Mouse (Mus musculus): ENCODE measurements around the gene Atp6v1g3.

Atp6v1g3 gene

GRCm38 (mm10) chr1:138288721-138289120 is 15.2 kb downstream of the Atp6v1g3 start:
- in situ Hi-C loops (cut with MboI, MseI), result no loop called here

DNA sequence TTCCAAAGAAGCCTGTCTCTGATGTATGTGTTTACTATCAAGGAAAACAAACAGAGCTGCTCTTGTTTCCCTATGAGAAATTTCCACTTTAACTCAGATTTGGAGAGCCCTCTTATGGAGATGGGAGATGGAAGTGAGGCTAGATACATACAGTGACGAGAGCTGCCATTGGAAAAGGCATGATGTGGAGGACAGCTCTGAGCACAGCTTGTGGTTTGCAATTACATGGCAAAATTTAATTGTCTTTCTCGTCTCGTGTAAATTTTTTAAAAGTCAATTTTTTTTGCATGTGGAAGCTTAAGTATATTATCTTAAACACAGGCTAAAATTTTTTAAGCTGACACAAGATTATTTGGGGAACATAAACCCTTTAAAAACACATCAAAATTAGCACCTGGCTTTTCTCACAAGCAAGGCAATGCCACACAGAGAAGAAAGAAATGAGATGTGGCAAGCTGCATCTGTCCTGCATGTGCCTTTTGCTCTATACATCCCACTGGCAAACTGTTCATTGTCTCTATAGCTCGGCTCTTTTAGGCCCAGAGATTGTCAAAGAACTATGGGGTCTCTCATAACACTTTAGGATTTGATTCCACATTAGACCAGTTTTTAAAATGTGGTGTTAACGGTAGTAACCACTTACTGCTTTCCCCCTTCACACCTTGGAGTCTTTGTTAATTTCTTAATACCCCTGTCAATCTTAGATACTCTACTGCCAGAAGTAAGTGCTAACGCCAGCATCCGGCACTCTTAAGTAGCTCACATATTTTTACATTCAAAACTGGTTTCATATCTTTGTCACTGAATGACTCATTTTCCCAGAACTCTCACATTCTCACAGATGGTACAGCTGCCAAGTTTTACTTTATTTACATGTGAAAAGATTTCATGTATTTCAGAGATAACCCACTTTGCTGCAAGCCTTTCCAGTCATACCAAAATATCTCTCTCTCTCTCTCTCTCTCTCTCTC is 16.2 kb downstream of the Atp6v1g3 start:
- in situ Hi-C loops (cut with MboI, MseI), result no loop called here

DNA sequence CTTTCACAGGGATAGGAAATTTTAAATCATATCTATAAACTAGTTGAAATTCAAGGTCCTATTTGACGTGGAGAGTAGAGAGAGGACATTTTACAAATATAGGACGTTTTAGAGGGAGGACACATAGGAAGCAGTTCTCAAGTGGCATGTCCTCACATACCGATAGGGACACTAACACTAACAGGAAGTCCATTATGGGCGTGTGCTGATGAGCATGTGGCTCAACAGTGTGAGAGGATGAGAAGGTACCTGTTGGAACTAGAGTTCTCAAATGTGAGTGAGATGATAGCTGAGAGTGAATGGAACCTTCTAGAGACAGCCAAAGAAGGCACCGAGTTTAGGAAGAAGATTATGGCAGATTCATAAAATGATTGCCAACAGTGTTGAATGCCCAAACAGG is 17.9 kb downstream of the Atp6v1g3 start:
- in situ Hi-C loops (cut with MboI, MseI), result no loop called here

- in situ Hi-C loops (cut with MboI, MseI), result no loop called here
These were observed 20.9 kb downstream of the Atp6v1g3 start for GRCm38 (mm10) chr1:138294487-138294886.

- in situ Hi-C loops (cut with MboI, MseI), result no loop called here
These were observed 24.6 kb downstream of the Atp6v1g3 start for GRCm38 (mm10) chr1:138298156-138298555.

GRCm38 (mm10) chr1:138299576-138299975 is 26.0 kb downstream of the Atp6v1g3 start:
- in situ Hi-C loops (cut with MboI, MseI), result no loop called here

DNA sequence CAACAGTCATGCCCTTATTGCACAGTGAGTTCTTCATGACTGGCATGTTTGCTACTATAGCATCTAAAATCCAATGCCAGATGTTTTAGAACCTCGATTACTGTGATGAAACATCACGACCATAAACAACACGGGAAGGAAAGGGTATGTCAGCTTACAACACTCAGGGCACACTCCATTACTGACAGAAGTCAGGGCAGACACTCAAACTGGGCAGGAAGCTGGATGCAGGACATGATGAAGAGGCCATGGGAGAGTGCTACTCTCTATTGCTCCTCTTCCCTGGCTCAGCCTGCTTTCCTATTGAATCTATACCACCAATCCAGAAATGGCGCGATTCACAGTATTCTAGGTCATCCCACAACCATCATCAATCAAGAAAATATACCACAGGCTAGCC is 28.4 kb downstream of the Atp6v1g3 start:
- in situ Hi-C loops (cut with MboI, MseI), result no loop called here

DNA sequence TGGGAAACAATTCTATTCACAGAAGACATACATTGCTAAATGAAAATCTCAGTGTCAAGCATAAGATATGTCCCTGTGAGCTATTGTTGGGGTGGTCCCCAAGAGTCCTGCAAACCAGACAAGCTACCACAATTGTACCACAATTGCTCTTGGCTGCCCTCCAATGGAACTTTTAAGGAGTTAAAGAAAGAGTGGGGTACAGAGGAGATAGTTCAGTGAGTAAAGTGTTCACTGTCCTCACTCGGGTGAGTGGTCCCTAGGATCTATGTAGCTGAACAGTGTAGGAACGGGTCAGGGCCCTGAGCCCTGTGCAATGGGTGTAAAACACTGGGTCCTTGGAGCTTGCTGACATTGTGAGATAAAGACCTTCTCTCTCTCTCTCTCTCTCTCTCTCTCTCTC is 29.2 kb downstream of the Atp6v1g3 start:
- in situ Hi-C loops (cut with MboI, MseI), result no loop called here

- in situ Hi-C loops (cut with MboI, MseI), result no loop called here
These were observed 29.8 kb downstream of the Atp6v1g3 start for GRCm38 (mm10) chr1:138303296-138303695.

GRCm38 (mm10) chr1:138304141-138304915 is 30.8 kb downstream of the Atp6v1g3 start:
- in situ Hi-C loops (cut with MboI, MseI), result no loop called here

GRCm38 (mm10) chr1:138322657-138323056 is 49.1 kb downstream of the Atp6v1g3 start:
- in situ Hi-C loops (cut with MboI, MseI), result no loop called here

GRCm38 (mm10) chr1:138323076-138323630 is 49.6 kb downstream of the Atp6v1g3 start:
- in situ Hi-C loops (cut with MboI, MseI), result no loop called here

GRCm38 (mm10) chr1:138326091-138326490 is 52.6 kb downstream of the Atp6v1g3 start:
- in situ Hi-C loops (cut with MboI, MseI), result no loop called here

DNA sequence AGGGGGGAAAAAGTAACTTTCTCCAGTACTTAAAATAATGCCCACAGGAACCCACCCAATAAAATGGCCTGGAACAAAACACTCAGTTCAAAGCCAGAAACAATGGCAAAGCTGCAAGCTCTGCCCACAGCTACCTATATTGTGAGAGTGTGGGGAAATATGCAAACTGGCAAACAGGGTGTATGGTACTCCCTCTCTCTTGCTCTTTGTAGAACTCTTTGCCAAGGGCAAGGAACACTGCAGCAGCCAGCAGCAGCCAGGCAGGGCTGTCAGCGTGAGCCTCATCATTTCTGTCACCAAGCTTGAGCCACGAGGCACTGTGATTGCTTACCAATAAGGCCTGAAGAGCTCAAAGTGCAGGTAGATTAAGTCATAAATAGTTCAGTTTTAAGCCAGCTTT is 53.0 kb downstream of the Atp6v1g3 start:
- in situ Hi-C loops (cut with MboI, MseI), result no loop called here

- in situ Hi-C loops (cut with MboI, MseI), result no loop called here
These were observed 54.1 kb downstream of the Atp6v1g3 start for GRCm38 (mm10) chr1:138327466-138328245.

DNA sequence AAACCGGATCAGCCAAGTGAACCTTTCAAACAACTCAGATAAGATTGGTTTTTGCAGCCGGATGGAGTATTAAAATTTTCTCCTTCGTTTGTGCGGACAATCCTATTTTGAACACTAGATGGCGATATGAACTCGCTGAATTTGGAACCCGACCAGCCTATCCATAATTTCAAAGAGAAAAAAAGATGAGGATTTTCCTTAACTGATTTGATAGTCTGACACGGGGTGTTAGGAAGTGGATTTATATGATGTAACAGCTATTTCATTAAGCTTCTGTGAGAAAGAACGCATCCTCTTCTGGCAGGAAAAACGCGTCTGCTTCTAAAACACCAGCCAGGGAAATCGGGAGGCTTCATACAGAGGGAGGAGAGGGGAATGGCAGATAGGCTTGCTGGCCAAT is 54.8 kb downstream of the Atp6v1g3 start:
- in situ Hi-C loops (cut with MboI, MseI), result no loop called here

DNA sequence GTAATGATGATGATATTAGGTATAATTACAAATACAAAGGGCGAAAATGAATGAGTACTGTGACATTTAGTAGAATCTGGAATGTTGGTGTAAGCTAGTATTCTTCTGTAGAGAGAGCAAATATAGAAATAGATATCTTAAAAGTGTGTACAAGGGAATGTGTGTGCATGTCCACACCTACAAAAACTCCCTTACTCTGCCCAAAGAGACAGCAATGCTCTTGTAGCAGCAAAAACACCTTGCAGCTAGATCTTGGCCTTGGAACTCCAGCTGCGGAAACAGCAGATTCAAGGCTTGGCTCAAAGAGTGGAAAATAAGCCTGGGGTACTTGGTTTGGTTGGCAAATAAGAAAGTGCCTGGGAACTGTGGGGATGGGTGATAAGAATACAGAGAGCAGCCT is 57.0 kb downstream of the Atp6v1g3 start:
- in situ Hi-C loops (cut with MboI, MseI), result no loop called here

- in situ Hi-C loops (cut with MboI, MseI), result no loop called here
These were observed 58.1 kb downstream of the Atp6v1g3 start for GRCm38 (mm10) chr1:138331596-138331995.

DNA sequence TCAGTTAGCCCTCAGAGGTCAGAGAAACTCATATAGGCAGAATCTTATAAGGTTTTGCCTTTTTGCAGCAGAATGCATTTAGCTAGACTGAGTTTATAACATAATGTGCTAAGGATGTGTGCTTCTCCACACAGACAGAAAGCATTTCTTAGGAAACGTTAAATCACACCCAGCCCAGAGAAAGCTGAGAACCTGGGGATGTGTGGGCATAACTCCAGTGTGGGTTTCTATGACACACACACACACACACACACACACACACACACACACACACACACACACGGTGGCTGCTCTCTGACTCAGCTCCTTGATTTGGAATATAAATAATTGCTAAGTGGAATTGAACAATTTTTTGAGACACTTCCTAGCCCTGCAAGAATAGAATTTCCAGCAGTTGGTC is 61.2 kb downstream of the Atp6v1g3 start:
- in situ Hi-C loops (cut with MboI, MseI), result no loop called here

GRCm38 (mm10) chr1:138337417-138337816 is 63.9 kb downstream of the Atp6v1g3 start:
- in situ Hi-C loops (cut with MboI, MseI), result no loop called here
